Mouse (Mus musculus) cerebellum, postnatal 4 days (tissue): ENCODE results near the gene Lrrtm4.

Source experiments
- DNase-seq, 2 experiments: peaks; one replicate each; pipeline ENCODE4 v3.0.0; 2022; ENCODE audit warnings: low spot score in 2 of 2, mixed read lengths in 1 of 2

The Lrrtm4 gene

GRCm38 (mm10) chr6:80328391-80328790 is 309.7 kb downstream of the Lrrtm4 start:
- DNase-seq, result no peak

GRCm38 (mm10) chr6:80331751-80332150 is 313.1 kb downstream of the Lrrtm4 start:
- no peak for DNase-seq

DNA sequence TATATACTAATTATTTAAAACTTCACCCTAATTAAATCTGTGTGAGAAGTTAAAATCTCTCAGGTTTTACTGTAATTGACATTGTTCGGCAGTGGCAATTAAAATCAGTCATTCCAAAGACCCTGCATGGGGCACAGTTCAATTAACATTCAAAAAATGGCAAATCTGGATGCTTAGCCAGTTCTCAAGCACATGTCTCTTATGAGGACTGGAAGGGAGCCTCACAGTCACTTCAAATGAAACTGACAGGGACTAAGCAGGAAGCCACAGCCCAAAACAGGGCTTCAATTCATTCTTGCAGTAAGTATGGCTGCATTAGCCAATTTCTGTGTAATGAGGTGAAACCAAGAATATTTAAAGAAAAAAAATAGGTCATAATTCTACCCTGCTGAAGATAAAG is 333.6 kb downstream of the Lrrtm4 start:
- no peak for DNase-seq

- DNase-seq, result no peak
Measured at GRCm38 (mm10) chr6:80357092-80357491, 338.4 kb downstream of the Lrrtm4 start.

DNA sequence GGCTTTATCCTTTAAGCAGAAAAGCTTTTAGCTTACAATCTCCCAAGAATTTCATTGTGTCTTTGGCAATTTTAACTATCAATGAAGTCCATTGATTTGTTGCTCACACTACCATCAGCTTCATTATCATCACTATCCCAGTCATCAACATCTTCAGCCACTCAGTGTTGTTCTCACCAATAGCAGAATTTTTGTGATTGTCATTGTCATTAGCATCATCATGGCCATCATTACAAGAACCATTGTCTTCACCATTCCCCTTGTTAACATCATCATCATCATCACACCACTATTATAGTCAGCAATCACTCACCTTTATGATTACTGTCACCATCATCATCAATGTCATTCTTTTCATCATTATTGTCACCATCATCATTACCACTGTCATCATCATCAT is 344.9 kb downstream of the Lrrtm4 start:
- DNase-seq, result no peak

DNA sequence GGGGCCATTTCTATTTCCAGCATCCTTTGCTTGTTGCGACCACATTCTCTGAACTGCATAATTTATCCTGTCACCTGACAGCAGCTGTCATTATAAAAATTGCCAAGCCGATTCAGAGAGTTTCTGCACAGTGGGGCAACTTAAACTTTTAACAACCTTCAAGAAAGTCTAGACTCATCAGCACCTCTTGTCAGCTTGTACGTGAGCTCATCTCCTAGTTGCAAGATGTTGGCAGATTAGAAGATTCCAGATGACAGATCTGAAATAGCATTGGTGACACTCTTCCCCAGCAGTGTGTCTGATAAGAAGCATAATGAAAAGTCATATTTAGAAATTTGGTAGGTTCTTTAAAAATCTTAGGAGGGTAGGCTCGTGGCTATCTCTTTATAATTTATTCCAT is 347.9 kb downstream of the Lrrtm4 start:
- DNase-seq, result no peak

DNA sequence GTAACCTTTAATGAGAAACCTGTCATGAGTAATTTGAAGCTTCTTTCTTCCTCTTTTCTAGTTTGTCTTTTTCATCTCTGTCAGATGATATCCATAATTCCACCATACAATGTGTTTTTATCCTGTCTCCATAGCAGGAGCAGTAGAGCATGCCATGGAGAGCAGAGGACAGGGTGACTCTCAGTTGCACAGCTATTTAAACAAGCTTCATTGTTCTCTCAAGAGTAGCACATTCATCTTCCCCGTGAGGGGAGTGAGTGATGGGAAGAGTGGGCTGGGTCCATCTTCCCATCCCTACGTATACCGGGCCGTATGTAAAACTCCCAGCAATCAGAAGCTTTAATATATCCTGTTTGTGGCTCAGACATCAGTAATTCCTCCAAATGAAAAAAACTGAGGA is 370.9 kb downstream of the Lrrtm4 start:
- DNase-seq, result no peak

GRCm38 (mm10) chr6:80406757-80407156 is 388.1 kb downstream of the Lrrtm4 start:
- DNase-seq, result no peak

DNA sequence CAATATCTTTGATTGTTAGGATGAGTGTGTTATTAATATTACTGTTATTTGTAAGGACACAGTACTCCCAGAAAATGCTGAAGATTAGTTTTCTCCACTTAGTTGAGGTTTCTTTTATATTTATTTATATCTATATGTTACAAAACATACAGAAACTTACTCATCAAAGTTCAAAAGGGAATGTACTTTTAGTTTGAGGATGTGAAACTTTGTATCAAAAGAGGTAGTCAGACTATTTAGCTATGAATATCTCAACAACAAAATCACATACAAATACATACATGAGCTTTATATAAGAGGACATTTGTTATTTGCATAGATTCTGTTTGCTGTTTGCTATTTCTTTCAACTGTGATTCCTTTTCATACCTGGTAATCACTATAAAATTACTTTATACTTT is 421.5 kb downstream of the Lrrtm4 start:
- no peak for DNase-seq

DNA sequence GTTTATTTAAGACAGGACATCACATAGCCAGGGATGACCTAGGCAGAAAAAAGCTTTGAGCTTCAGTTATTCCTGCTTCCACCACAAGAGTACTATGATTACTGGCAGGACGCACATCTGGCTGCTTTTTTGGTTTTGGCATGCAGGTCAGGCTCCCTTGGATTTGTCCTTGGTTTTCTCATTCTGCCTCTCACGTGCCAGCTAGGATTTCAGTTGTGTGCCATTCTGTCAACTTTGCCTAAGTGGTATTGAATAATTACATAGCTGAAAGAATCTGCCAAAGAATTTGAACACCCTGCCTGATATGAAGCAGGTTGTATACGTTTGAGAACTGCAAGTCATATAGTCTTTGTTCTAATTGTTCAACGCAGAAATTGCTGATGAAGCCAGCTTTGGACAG is 451.9 kb downstream of the Lrrtm4 start:
- DNase-seq, result no peak

- no peak for DNase-seq
Measured at GRCm38 (mm10) chr6:80476153-80476552, 457.5 kb downstream of the Lrrtm4 start.

DNA sequence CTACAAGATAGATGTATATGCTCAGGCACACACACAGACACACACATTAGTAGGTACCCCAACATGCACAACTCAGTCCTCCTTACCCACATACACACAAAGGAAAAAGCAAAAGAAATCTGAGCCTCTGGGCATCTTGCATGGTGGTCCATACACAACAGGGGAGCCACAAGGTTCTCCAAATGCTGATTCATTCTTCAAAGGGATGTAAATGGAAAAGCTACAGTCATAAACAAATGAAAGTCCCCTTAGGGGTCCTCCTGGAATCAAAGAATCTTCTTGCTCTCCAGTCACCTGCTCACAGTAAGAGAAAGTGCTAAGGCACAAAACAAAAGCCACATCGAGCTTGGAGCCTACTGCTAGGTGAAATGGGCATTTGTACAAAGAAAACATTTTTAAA is 526.3 kb downstream of the Lrrtm4 start:
- no peak for DNase-seq

- no peak for DNase-seq
Measured at GRCm38 (mm10) chr6:80549907-80550306, 531.2 kb downstream of the Lrrtm4 start.

- DNase-seq, result peak in 1 of 2 experiments; percentile 11
Measured at GRCm38 (mm10) chr6:80553398-80553797, 534.7 kb downstream of the Lrrtm4 start.

GRCm38 (mm10) chr6:80554991-80555390 is 536.3 kb downstream of the Lrrtm4 start:
- DNase-seq, result no peak

DNA sequence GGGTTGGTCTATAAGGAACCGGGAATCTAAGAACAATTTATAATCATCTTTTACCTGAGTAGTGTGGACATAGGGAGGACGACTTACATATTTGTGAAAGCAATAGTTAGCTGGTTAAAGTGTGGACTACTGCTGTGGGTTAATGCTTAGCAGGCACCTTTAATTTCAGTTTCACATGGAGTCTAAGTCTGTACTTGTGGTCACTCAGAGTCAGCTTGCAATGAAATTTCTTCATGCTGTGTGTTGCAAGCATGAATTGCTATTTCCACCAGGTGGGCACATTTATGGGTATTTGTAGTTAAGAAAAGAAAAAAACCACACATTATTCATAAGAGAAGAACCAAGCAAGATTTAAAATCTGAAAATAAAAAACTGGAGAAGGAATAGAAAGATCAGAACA is 558.5 kb downstream of the Lrrtm4 start:
- DNase-seq, result no peak

DNA sequence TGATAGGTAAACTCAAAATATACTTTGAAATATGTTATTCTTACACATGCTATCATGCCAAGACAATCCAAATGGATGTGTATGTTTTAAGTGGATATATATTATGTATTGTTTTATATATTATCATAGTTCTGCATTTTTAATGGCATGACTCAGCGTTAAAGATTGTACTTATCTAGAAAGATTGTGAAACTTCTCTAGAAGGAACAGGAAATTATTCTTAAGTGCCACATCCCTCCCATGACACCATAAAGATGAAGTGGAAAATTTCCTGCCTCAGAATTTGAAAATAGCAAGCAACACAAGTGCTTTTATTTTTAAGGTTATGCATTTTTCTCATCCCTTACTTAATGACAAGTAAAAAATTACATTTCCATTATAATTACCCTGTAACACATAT is 563.5 kb downstream of the Lrrtm4 start:
- no peak for DNase-seq

GRCm38 (mm10) chr6:80589776-80590175 is 571.1 kb downstream of the Lrrtm4 start:
- no peak for DNase-seq

- no peak for DNase-seq
Measured at GRCm38 (mm10) chr6:80619508-80619907, 600.8 kb downstream of the Lrrtm4 start.

- DNase-seq, result no peak
Measured at GRCm38 (mm10) chr6:80622676-80623334, 604.1 kb downstream of the Lrrtm4 start.

GRCm38 (mm10) chr6:80625509-80625908 is 606.8 kb downstream of the Lrrtm4 start:
- no peak for DNase-seq

- no peak for DNase-seq
Measured at GRCm38 (mm10) chr6:80662729-80663128, 644.1 kb downstream of the Lrrtm4 start.

DNA sequence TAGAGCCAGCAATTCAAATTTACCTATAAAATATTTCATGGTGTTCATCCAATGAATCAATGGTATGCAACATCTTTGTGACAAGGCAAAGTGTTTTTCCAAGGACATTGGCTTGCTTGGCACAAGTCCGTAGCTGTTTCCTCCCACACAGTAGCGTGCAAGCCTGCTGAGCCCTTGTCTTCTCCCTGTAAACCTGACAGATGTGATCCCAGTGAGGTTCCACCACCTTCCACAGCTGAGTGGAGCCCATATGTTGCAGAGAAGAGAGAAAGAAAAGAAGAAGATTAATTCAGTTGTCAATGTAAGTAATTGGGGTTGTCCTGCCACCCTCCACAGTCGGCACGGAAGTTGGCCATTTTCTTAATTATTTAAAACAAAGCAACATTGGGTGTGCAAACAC is 645.4 kb downstream of the Lrrtm4 start:
- peak in 1 of 2 experiments; percentile 4 for DNase-seq

- no peak for DNase-seq
Measured at GRCm38 (mm10) chr6:80704183-80704582, 685.5 kb downstream of the Lrrtm4 start.
